10 mouse cellular contexts compared by ENCODE assay signal in genomic region chr3:51965436-51965835, GRCm38 (mm10).
DNase-seq lines count a peak whose midpoint lies in the region; ATAC-seq and TF ChIP-seq lines count a peak whose summit lies in the region.
"Had no signal": no experiment of that assay in that cellular context is flagged by ENCODE, and none has a peak within 500 bp of the region (broad histone marks: within the 10 kb centered on the region; RNA-seq: fewer than 3 reads in every experiment).

No protein-coding gene starts in this region.

- TF ChIP-seq EP300 in lung, postnatal 0 days (IDR thresholded peaks at IDR 0.05), result no peak

- 21% methylated on average over 2 of the region's 2 CpGs for WGBS in lung, postnatal 0 days
- 27% methylated on average over 2 of the region's 2 CpGs for WGBS in forebrain, postnatal 0 days
- 32% methylated on average over 2 of the region's 2 CpGs for WGBS in midbrain, embryonic 10.5 days

- ATAC-seq in lung, postnatal 0 days, result no peak
- no peak for ATAC-seq in forebrain, postnatal 0 days

- peaks cover 9% of the 10 kb centered on the region for H3K4me1 ChIP-seq in lung, postnatal 0 days (ENCODE audit: insufficient read depth, low read depth, low read length)
- H3K4me1 ChIP-seq in forebrain, postnatal 0 days (ENCODE audit: insufficient read depth), result peaks cover 23% of the 10 kb centered on the region
- H3K4me1 ChIP-seq in midbrain, embryonic 10.5 days, result peaks cover 46% of the 10 kb centered on the region

- DNase-seq in lung, postnatal 0 days (ENCODE audit: low spot score), result no peak
- no peak for DNase-seq in lung, postnatal 25 days (ENCODE audit: low spot score)
- DNase-seq in forebrain, postnatal 0 days, result no peak
- DNase-seq in midbrain, embryonic 10.5 days (ENCODE audit: low spot score), result no peak
- peak; percentile 42 for DNase-seq in yolk sac, embryonic 10.5 days (ENCODE audit: low spot score)
- no peak for DNase-seq in kidney, postnatal 25 days
- no peak for DNase-seq in kidney, postnatal 36 days
- DNase-seq: embryo, embryonic 11 days; right cerebral cortex, postnatal 25 days had no signal

- H3K27ac ChIP-seq in lung, postnatal 0 days (ENCODE audit: low read length), result no peak overlapping the region
- peak overlapping the region; percentile 59 for H3K27ac ChIP-seq in forebrain, postnatal 0 days (ENCODE audit: low read depth, low read length)
- peak overlapping the region; percentile 87 for H3K27ac ChIP-seq in midbrain, embryonic 10.5 days (replicated peaks)
- H3K27ac ChIP-seq: heart, embryonic 15.5 days had no signal

- H3K9me3 ChIP-seq in lung, postnatal 0 days (ENCODE audit: low read length), result no peaks in the 10 kb centered on the region
- no peaks in the 10 kb centered on the region for H3K9me3 ChIP-seq in forebrain, postnatal 0 days (ENCODE audit: low read length)
- H3K9me3 ChIP-seq in midbrain, embryonic 10.5 days (replicated peaks), result no peaks in the 10 kb centered on the region
- H3K9me3 ChIP-seq: heart, embryonic 15.5 days had no signal

- no peak overlapping the region for H3K4me3 ChIP-seq in lung, postnatal 0 days (ENCODE audit: low read depth, low read length)
- no peak overlapping the region for H3K4me3 ChIP-seq in forebrain, postnatal 0 days (ENCODE audit: low read depth, low read length)
- no peak overlapping the region for H3K4me3 ChIP-seq in midbrain, embryonic 10.5 days
- H3K4me3 ChIP-seq: heart, embryonic 15.5 days had no signal

- no peak for TF ChIP-seq CTCF in lung, postnatal 0 days (IDR thresholded peaks at IDR 0.05)
- no peak for TF ChIP-seq CTCF in forebrain, postnatal 0 days (IDR thresholded peaks at IDR 0.05; ENCODE audit: low read depth)

- H3K4me2 ChIP-seq in lung, postnatal 0 days (replicated peaks; ENCODE audit: low read depth, low read length), result no peak overlapping the region
- H3K4me2 ChIP-seq in forebrain, postnatal 0 days (ENCODE audit: low read depth), result no peak overlapping the region
- H3K4me2 ChIP-seq: heart, embryonic 15.5 days had no signal

- no peaks in the 10 kb centered on the region for H3K27me3 ChIP-seq in lung, postnatal 0 days (replicated peaks; ENCODE audit: insufficient read depth, low read length)
- H3K27me3 ChIP-seq in forebrain, postnatal 0 days (ENCODE audit: insufficient read depth, low read length), result no peaks in the 10 kb centered on the region
- H3K27me3 ChIP-seq in midbrain, embryonic 10.5 days (ENCODE audit: low read depth, poor library complexity, severe bottlenecking), result no peaks in the 10 kb centered on the region
- H3K27me3 ChIP-seq: heart, embryonic 15.5 days had no signal

- H3K9ac ChIP-seq in lung, postnatal 0 days (replicated peaks; ENCODE audit: low read depth), result 0 out of 2 replicates have a peak overlapping the region, but pooled peaks have one; percentile 12
- H3K9ac ChIP-seq in forebrain, postnatal 0 days, result no peak overlapping the region; the same call in 1 of the 2 replicates
- H3K9ac ChIP-seq: heart, embryonic 15.5 days had no signal

- H3K36me3 ChIP-seq in lung, postnatal 0 days (ENCODE audit: insufficient read depth, low read length), result no peaks in the 10 kb centered on the region
- no peaks in the 10 kb centered on the region for H3K36me3 ChIP-seq in forebrain, postnatal 0 days (ENCODE audit: insufficient read depth)
- peaks cover 6% of the 10 kb centered on the region; the same call in 1 of the 2 replicates for H3K36me3 ChIP-seq in midbrain, embryonic 10.5 days
- H3K36me3 ChIP-seq: heart, embryonic 15.5 days had no signal
